Mouse (Mus musculus) T-helper 1 cell (primary cell): ENCODE data around the gene Glyatl3.

ENCODE experiments used
- in situ Hi-C: fragments of 300-600 bp; cut with MboI, MseI; formaldehyde crosslinking; loops from one replicate; pipeline ENCODE4 v1.15.1; 2025; ENCODE audit warnings: high pct_unique_total_duplicates

Gene Glyatl3

DNA sequence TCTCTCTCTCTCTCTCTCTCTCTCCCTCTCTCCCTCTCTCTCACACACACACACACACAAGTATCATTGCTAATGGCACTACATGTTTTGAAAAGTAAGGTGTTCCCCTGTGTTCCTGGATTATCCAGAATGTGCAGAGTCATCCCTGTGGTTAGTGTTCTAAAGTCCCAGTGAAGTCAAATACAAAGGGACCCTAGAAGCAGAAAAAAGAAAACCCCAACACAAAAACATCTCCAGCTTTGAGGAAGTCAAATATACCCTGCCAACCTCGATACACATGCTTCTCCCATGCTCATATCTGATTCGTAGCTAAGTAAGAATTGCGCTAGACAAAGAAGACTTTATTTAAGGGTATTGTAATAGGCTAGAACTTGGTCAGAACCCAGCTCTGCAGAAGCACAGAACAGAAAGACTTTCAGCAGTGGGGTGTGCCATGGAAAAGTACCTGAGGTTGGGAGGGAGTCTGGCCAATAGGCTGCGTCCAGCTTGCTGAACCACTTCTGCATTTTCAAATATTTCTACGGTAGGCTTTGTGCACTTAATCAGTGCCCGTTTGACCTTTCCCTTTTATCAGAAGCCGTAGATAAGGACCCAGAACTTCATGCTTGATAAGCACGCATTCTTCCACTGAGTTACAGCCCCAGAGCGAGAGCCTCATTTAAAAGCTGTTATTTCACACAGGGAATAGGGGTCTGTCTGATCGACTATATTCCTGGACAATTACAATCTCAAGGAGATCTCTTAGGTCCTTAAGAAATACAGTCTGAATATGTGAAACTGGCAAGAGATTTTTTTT is 45.0 kb downstream of the Glyatl3 start:
- in situ Hi-C loops: no loop called here

DNA sequence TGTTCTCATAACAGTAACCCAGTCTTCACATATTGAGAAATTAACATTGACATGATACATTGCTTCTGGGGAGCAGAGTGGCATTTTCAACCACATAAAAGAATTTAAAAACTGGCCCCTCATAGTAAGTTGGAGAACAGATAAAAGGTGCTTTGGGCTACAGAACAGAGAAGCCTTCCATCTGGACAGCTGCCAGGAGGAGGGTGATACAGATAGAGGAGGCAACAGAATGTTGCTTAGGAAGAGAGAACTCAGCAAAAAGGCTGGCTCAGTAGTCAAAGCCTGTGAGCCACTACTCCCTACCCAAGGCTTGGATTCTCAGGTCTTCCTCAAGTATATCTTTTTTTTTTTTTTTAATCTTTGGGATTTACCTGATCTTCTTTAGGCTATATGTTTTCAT is 59.1 kb downstream of the Glyatl3 start:
- in situ Hi-C loops: no loop called here
